Mouse (Mus musculus) adrenal gland, adult 18-20 months (tissue): Measurements from ENCODE around the gene Pum3. TPM values are rescaled to one million over a fixed set of nuclear protein-coding genes. Genes with fewer than 3 reads are reported as not detected.
"Not testable (repeated sequence)": the region's sequence is repeated elsewhere in the genome, so short reads cannot be mapped to it uniquely, and the experiment has no call there.

ENCODE experiments used
- DNase-seq, 2 experiments: peaks; one replicate each; pipeline ENCODE4 v3.0.0; 2021 to 2022; ENCODE audit warnings: low spot score in 2 of 2
- total RNA-seq, 2 experiments: library from RNA; stranded (reverse); gene quantifications; 1 replicate in 1 of 2; 2 replicates in 1 of 2; pipeline ENCODE4 v1.2.3; 2021

The Pum3 gene
- total RNA-seq, 2 experiments from 2014 or later: 92.1 to 112 TPM

- DNase-seq: no peak
Measured at GRCm38 (mm10) chr19:27394341-27394990, 35.2 kb downstream of the Pum3 start.

GRCm38 (mm10) chr19:27392431-27392830, 37.2 kb downstream of the Pum3 start:
- DNase-seq: no peak

GRCm38 (mm10) chr19:27391344-27391743, 38.3 kb downstream of the Pum3 start:
- DNase-seq: no peak

GRCm38 (mm10) chr19:27389566-27389965, 40.1 kb downstream of the Pum3 start:
- DNase-seq: not testable (repeated sequence)

- no peak for DNase-seq
Measured at GRCm38 (mm10) chr19:27385304-27385703, 44.3 kb downstream of the Pum3 start.

GRCm38 (mm10) chr19:27383266-27383665, 46.4 kb downstream of the Pum3 start:
- DNase-seq: no peak

- DNase-seq: no peak
Measured at GRCm38 (mm10) chr19:27382131-27382530, 47.5 kb downstream of the Pum3 start.

GRCm38 (mm10) chr19:27379712-27380401, 49.8 kb downstream of the Pum3 start:
- no peak for DNase-seq

GRCm38 (mm10) chr19:27370784-27371183, 58.8 kb downstream of the Pum3 start:
- no peak for DNase-seq

- no peak for DNase-seq
Measured at GRCm38 (mm10) chr19:27370174-27370573, 59.5 kb downstream of the Pum3 start.

- DNase-seq: no peak
Measured at GRCm38 (mm10) chr19:27369461-27370135, 60.0 kb downstream of the Pum3 start.

GRCm38 (mm10) chr19:27366113-27366746, 63.4 kb downstream of the Pum3 start:
- no peak for DNase-seq

- DNase-seq: peak; percentile 39 to 54
Measured at GRCm38 (mm10) chr19:27364521-27364931, 65.1 kb downstream of the Pum3 start.

- peak in 1 of 2 experiments; percentile 13 for DNase-seq
Measured at GRCm38 (mm10) chr19:27363891-27364290, 65.7 kb downstream of the Pum3 start.

GRCm38 (mm10) chr19:27360381-27360780, 69.2 kb downstream of the Pum3 start:
- no peak for DNase-seq

GRCm38 (mm10) chr19:27351700-27352099, 77.9 kb downstream of the Pum3 start:
- DNase-seq: no peak

GRCm38 (mm10) chr19:27346501-27346900, 83.1 kb downstream of the Pum3 start:
- DNase-seq: no peak
